Mouse (Mus musculus) inflammation-experienced regulatory T-cells, adult 6 months (primary cell): ENCODE measurements around the gene Otub1. TPM values are rescaled to one million over a fixed set of nuclear protein-coding genes. Genes with fewer than 3 reads are reported as not detected.

Experiments used
- ATAC-seq: one replicate; pipeline ENCODE4 v1.8.0; 2017
- polyA plus RNA-seq, 3 experiments: library from polyadenylated mRNA; unstranded; fragments of 100-300 nt; shearing (Covaris generic); gene quantifications; one replicate each; pipeline ENCODE4 v1.2.1; 2017

Gene Otub1
- polyA plus RNA-seq, 3 experiments from 2014 or later, result 164 to 183 (median 169) TPM

DNA sequence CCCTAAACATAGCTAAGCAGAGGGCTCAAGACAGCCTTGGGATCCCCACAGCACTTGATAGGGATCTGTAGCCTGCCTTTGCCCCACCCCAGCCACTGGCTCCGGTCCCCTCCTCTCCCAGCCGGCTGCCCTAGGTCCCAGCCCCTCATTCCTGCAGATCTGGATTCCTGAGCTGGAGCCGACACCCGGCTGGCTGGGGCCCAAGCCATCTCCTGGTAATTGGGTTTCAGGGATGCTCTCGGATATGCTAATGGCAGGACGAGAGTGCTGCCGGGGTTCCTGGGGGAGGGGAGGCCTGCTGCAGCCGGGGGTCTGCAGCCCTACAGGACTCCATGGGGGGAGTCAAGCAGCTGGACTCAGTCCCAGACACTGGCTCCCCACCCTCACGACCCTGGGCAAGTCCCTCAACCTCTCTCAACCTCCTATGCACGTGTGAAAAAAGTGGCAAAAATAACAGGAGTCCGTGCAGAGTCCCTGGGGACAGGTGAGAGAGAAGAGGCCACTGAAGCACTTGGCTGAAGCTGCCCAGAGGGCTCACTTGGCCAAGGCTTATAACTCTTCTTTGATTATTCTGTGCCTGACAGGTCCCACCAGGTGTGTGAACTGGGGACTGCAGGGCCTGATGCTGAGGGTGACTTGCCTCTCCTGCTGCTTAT lies 29.9 kb downstream of the Otub1 start:
- ATAC-seq, result no peak

DNA sequence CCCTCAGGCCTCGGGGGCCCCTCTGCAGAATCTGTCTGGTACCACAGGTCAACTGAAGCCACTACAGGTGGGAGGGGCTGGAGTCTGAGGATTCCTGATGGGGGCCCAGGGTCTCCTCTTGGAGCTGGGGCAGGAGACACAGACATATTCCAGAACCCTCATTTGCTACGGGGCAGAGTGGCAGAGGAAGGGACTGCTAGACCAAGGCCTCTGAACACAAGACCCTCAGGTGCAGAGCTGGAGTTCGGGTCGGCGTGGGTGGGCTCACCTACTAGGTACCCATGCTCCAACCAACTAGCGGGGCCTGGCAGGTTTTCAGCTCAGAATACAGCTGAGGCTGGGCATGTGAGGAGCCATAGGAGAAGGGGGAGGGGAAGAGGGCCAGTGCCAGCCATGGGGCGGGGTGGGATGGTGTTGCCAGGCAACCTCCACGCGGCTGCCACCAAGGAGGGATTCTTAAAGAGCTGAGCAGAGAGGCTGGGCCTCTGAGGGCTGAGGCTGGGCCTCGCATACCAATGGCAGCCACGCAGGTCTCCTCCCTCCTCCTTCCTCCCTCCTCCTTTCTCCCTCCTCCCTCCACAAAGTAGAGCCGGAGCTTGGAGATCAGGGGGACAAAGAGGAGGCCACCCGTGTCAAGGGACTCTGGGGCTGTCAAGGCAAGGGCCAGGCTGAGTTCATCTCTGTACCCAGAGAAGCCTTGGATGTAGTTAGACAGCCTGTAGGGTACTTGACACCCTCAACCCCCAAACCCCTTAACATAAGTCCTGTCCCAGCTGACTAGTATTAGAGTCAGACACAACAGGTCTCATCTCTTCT lies 33.9 kb downstream of the Otub1 start:
- no peak for ATAC-seq

DNA sequence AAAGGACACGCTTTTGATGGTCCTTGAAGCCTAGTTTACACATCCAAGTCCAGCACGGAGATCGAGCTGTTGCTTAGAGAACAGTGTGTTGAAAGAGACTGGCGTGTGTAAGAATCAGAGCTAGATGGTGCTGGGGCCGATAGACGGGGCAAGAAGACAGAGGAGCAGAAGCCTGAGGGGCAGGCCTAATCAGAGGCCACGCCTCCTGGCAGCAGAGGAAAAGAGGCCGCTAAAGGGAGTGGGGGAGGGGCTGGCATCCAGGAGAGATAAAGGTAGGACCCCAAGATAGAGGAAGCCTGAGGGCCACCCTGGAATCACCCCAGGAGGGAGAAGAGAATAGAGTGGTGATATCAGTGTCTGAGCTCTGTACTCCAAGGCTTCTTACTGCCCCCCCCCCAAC lies 34.7 kb downstream of the Otub1 start:
- no peak for ATAC-seq

DNA sequence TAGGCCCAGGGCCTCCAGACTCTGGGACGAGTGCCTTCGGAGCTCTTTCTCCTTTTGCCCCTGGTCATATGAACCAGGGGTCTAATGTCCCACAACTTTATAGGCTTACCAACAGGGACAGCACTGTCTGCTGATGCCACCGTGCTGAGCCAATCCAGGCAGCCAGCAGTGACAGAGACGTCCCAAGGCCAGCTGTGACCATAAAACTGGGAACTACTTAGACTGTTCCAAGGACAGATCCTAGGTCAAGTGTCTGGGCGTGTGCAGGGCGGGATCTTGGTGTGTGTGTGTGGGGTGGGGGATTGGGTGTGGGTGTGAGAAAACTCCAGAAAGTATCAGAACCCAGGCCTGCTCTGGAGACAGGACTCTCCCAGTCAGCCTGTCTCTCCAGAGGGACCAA lies 35.2 kb downstream of the Otub1 start:
- no peak for ATAC-seq

DNA sequence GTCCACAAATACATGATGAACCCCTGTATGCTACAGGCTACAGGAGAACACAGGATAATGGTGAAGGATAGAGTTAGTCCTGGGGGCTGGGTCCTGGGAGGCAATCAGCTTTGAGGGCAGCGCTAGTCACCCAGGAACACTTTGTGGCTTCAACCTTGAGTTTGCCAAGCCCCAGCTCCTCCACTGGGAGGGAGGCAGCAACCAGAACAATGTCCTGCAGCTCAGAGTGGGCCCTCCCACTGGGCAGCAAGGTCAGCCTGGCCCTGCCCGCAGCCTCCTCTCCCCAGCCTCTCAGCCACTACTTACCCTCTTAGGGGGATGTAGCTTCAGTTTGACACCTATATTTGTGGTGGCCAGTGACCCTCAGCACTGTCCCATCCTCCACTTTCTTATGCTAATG lies 37.7 kb downstream of the Otub1 start:
- ATAC-seq, result no peak

DNA sequence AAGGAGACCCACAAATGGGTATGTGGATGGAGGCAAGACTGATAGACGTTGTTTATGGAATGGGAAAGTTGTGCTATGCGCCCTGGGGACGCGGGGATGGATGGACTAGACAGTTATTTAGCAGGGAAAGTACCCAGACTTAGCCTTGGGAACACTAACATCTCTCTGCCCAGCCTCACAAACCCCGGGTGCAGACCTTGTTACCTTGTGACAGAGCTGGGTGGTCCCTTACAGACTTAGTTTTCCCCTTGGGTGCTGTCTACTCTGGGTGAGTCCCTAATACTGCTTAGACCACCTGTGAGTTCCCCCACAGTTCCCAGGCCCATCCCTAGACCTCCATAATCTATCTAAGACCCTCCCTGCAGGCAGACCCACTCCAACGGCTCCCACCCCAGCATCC lies 39.3 kb downstream of the Otub1 start:
- no peak for ATAC-seq

DNA sequence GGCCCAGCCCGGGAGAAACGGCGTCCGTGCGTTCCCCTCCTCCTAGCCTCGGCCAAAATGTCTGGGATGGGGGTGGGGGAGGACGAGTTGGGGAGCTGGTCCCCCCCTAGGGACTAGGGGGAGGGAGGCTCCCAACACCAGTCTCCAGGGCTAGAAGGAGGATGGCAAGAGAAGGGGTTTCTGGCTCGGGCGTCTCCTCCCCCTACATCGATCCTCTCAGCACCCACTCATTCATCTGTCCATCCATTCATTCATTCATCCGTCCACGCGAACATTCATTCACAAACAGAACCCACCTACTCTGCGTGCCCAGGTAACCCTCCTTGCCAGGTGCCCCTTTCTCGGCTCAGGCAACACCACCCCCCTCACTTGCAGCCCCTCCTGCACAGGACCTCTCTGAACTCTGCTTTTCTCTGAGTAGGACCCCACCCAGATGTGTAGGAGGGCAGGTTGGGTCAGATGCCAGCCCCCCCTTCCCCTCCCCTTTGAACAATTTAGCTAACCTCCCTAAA lies 39.9 kb downstream of the Otub1 start:
- ATAC-seq, result no peak

DNA sequence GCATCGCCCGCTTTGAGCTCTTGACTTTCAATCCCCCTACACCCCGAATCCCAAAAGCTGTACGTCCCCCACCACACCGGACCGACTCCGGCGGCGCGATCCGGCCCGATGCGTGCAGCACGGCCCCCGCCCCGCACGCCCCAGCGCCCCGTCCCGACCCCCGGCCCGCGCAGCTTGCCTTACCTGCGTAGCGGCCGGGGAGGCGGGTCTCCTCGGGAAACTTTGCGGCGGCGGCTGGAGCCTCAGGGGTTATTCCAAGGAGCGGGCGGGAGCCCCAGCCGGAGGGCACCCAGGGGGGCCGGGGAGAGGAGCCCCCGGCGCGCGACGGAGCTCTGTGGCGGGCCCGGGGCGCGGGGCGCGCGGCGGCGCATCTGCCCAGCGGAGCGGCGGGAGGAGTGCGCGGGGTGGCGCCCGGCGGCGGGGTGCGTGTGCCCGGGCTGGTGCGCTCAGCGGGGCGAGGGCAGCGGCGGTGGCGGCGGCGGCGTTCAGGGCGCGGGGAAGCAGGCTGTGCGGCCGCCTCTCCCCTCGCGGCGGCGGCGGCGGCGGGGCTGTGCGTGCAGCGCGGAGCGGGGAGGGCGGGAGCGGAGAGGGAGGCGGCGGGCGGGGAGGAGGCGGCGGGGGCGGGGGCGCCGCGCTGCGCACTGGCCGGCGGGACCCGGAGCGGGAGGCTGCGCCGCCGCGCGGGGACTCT lies 40.5 kb downstream of the Otub1 start:
- ATAC-seq, result no peak

DNA sequence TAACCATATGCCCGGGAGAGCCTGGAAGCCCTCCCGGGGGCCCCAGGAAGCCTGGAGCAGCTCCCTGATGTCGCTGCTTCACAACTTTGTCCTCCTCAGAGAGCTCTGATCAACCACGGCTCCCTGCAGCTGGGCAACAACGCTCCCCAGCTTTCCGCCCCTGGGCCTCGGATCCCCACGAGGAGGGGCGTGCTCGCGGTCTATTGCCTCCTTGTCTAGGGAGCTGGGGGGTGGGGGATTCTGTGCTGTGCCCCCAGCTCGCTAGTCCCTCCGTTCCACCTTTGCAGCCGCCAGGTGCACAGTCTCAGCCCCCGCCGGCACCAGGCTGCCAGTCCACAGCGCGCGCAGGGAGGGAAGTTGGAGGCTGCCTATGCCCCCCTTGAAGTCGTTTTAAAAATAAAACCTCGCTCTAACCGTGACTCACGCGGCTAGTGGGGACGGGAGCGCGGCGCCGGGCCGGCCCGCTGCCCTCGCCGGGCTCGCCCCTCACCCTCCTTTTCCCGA lies 41.2 kb downstream of the Otub1 start:
- no peak for ATAC-seq

DNA sequence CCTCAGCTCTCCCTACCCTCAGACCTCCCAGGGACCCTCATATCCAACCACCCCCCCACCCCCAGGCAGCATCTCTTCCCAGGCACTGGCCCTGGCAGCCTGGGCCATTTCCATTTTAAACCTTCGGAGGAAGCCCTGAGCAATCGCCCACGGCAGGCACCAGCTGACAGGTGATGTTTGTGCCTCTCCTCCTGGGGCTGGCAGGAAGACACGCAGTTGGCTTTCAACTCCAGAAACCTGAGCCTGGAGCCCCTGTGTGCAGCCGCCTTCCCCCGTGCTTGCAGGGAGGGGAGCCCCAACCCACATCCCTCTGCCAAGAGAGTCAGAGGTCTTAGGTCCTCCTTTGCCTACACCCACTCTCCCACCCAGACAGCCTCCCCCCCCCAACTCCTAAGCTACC lies 41.9 kb downstream of the Otub1 start:
- ATAC-seq, result no peak

DNA sequence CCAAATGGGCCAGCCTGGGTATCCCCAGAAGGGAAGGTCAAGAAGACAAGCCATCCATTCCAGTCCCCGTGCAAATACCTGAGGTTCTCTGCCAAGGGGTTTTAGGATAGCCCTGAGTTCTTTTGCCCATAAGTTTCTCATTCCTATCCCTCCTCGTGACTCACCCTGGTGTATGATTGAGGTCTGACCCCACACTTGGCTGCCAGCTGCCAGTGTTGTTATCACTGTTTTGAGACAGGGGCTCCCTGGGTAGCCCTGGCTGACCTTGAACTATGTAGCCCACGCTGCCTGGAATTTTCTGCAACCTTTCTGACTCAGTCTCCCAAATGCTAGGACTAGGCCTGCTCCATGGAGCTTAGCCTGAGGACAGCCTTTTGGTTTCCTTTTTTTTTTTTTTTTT lies 45.1 kb downstream of the Otub1 start:
- no peak for ATAC-seq

DNA sequence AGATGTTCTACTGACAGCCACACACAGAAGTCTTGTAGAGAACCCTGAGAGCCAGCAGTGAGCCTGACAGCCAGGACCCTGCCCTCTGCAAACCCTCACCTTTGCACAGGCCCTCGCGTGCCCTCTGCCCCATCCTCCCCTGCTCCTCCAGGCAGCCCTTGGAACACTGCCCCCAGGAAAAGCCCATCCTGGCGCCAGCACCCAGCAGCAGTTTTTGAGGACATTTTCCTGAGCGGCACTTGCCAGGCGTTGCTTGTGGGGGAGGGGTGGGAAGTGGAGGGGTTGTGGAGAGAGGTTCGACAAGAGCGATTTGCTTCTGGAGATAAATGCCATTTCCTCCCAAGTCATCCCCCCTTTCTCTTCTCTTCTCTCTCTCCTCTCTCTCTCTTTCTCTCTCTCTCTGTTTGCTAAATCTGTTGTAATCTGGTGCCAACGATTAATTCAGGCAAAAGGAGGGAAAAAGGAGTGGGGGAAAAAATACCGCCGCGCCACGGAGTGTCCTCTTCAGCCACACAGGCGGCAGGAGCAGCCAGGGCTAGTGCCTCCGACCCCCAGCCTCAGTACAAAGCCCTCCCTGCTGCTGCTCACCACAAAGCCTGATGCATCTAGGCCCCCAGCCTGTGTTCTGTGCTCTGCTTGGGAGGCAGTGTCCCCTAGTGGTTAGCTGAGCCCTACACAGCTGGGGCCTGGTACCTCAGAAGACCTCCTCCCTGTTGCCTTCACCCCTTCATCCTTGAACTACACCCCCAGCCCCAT lies 45.8 kb downstream of the Otub1 start:
- ATAC-seq, result no peak

DNA sequence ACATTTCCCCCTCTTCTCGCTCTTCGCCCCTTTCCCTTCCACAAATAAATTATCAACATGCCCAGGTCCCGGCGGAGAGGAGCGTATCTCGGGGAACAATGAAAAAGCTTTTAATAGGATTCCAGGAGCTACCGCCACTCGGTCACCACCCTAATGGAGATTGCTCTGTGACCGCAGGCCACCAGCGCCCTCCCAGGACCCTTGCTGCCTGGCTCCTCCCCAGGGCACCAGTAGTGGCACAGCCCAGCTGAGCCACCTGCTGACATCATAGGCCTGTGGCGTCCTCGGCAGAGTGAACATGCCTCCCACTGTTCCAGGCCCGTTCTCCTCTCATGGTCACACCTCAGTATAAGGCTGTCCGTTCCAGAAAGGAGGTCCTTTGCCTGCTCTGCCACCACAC lies 48.4 kb downstream of the Otub1 start:
- ATAC-seq, result no peak

DNA sequence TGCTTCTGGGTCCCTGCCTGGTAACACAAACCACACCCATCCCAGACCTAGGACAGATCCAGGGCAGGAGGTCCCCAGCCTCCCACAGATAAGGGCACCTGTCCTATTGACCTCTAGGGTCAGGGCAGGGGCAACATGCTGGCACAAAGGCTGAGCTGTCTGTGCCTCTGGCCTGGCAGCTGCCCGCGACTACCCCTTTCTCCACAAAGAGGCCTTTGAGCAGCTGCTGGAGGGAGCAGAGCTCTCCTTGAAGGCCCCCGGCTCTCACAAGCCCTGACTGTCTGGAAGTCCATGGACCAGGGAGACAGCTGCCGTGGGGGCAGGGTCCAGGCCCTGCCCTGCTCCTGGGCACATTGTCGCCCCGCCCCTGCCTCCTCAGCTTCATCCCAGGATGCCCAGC lies 50.9 kb downstream of the Otub1 start:
- no peak for ATAC-seq

DNA sequence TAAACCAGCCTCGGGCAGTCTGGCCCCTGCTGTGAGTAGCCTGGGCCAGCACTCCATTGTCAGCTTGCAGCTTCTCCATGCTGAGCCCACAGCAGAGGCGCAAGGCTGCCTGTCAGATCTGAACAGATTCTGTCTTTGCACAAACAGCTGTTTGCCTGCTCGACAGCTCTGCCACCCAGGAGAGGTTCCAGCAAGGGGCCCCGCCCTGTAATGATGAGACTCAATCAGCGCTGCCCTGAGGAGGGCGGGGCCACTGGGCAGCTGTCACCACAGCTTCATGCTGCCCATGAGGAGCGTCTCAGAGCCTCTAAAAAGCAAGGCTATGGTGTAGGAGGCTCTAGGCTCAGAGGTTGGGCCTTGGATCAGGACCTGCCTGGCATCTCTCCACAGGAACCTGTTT lies 52.9 kb downstream of the Otub1 start:
- ATAC-seq, result no peak

DNA sequence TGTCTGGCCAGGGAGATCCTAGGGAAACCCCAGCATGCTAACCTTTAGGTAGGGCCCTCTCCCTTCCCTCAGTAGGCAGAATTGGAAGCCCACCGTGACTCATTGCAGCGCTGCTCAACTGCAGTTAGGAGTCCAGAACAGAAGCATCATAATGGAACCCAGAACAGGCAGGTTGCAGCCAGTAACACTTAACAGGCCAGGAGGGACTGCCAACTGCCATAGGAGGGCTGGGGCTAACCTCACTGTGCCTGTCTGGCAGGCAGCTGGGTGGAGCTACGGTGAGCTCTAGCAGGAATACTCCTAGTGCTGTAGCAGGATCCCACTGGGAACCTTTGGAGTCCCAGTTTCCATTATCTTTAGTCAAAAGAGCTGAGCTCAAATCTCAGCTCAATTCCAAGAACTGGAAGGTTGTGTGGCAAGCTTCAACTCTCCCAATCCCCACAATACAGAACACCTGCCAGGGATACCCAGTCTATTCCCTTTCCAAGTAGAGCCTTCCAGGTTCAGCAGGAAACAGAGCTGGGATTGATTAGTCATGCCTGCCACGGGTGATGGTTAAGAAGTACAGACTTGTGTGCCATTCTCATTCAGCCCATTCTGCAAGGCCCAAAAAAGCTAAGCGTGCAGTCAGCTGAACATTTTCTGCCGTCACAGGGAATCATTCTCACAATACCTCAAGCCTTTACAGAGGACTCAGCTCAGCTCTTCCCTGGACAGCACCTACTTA lies 54.0 kb downstream of the Otub1 start:
- ATAC-seq, result no peak

DNA sequence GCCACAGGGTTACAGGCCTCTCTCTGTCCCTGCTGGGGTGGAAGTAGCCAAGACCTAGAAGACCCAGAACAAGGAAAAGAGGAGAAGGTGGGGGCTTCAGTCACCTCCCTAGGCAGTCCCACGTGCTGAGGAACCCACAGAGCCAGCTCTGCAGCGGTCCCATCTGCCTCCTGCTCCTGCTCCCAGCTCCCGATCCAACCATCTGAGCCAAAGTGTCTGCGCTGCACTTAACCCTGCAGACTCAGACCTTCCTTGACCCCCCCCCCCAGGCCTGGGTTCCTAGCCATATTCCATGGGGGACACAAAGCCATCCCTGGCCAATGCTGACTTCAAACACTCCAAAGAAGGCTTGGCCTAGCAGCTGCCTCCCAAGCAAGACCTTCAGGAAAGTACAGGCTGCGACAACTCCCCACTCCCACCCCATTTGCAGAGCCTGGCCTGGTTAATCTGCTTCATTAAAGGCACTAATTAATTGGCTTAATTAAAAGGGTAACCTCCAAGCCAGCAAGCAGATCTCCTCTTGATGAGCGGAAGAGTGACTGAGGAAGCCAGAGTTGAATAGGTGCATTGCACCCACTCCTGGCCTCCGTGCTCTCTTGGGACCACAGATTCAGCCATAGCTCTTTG lies 54.7 kb downstream of the Otub1 start:
- ATAC-seq, result no peak

DNA sequence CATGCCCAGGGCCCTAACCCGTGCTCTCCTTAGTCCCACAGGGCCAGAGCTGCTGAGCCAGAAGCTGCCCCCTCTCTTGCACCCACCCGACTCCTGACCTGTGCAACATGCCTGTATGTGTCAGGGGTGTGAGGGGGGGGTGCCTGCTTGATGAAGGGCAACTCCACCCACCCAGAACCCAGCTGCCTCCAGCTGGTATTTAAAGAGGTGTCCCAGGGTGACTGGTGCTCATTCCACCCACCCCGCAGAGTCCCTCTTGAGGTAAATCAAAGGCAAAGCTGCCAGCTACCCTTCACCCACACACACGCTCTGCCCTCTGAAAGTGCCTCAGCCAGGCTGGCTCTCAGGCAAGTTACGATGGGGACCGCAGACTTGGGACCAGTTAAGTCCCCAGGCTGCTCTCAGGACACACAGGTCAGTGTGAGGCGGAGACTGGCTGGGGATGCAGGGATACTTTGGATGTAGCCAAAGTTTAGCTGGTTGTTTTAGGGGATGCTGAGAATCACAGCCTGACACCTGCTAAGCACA lies 56.9 kb downstream of the Otub1 start:
- ATAC-seq, result no peak

DNA sequence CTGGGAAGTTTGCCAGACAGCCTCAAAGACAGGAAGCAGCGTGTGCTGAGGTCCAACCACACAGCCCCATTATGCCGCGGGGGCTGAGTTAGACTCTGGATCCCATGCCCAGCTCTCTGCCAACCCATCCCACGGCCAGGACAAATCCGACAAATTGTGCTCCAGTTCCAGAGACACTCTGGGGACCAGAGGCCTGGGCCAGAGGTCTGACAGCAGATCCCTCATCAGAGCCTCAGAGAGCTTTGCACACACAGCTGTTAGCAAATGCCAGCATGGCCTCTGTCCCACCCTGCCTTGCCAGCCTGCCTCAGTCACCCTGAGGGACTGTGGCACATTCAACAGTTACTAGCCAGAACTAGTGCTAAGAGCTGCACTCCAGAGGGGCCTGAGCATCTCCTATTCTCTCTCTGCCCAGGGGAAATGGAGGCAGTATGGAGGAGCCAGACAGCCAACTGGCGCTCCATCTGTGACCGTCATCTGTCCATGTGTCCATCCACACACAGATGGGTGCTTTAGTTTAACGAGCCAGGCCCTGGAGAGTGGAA lies 57.5 kb downstream of the Otub1 start:
- no peak for ATAC-seq
